Mouse (Mus musculus): ENCODE measurements at regions not wholly inside any gene's neighbourhood (a gene's known extent, or its start where the extent isn't known, plus 50 kb on each side); places are given as distances from the start of the nearest gene placed in this dataset.
"Not testable (repeated sequence)": the region's sequence is repeated elsewhere in the genome, so short reads cannot be mapped to it uniquely, and the experiment has no call there.

DNA sequence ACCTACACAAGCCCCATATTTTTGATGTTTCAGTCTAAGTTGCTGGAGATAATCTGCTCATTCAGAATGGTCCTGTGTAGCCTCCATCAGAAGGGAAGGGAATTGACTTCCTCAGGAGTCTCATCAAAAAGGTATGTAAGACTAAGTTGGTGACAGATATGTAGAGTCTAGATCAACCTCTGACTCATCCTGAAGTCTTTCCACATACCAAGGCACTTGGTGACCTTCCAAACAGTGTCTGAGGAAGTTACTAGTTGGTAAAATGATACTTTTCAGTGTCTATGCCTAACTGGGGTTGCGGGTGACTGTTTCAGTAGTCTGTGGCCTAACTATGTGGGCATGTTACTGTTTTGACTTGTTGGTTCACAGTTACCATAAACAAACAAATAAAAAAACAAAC is 133.0 kb upstream of the Plcb4 start:
- DNase-seq (ENCODE audit: low spot score): no peak

DNA sequence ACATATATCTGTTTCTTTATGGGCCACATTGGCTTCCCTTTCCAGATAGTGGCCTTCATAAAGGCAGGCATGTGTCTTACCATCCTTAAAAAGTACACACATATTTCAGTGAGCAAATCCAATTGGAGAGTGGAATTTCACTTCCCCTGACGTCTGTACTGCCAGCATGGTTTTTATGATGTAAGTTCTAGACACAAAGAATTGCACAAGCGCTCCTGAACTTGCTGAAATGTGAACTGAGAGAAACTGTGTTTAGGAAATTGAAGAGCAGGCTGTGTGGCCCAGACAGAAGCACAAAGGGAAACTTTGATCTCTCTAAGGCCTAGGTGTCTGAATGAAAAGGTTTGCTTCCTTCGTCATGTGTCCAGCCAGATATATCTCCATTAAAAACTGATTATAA is 129.2 kb upstream of the Plcb4 start:
- no peak for DNase-seq (ENCODE audit: low spot score)

DNA sequence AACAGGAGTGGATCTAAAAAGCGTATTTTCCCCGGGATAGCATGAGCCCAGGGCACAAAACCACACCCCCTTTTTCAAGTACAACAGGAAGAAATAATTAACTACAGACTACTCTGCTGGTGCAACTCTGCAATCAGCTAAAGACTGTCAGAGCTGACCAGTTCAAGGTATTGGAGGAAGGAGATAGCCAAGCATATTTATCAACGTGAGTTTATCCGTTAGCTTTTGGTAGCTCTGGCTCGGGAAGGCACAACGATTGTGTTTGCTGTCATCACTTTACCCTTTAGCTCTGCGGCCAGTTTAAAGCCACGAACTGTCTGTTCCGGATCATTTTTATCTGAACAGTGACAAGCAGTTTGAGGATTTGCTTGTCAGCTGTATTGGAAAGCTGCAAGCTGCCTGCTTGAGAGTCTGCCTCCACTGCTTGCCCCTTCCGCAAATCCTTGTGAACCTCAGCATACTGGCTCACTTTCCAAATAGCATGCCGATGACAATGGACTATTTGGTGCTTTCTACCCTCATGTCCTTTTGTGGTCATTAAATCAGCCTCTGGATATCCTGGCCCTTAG is 122.4 kb upstream of the Plcb4 start:
- no peak for DNase-seq (ENCODE audit: low spot score)

DNA sequence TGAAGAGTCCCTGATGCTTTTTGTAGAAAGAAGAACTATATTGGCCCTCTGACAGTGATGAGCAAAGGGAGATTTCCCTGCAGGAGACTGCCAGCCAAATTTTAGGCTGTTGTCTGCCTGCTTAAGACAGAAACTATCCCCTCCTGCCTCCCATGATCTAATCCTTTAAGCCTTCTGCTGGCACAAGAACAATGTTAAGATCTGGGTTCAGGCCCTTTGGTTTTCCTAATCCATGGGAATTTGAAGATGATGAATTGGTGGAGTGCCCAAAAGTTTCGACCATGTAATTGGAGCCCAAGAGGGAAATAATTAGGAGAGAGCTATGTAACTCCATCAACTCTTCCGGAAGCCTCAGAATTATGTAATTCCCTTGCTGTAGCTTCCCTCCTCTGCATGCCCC is 120.8 kb upstream of the Plcb4 start:
- DNase-seq (ENCODE audit: low spot score): no peak

DNA sequence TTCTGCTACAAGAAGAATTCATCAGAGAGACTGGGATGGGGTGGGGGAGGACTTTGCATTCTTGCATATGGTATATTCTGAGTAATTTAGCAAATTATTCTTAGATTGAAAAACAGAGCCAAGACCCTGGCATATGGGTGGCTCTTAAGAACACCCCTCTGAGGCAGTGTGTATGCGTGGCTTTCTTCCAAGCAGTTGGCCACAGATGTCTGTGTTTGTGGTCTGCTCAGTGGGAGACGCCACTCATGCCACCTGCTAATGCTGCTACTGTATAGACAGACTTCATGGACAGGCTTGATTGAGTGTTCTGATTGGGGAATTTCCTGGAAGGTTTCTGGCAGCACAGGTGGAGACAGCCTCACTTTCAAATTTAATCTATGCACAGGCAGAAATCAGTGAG is 117.8 kb upstream of the Plcb4 start:
- no peak for DNase-seq (ENCODE audit: low spot score)

DNA sequence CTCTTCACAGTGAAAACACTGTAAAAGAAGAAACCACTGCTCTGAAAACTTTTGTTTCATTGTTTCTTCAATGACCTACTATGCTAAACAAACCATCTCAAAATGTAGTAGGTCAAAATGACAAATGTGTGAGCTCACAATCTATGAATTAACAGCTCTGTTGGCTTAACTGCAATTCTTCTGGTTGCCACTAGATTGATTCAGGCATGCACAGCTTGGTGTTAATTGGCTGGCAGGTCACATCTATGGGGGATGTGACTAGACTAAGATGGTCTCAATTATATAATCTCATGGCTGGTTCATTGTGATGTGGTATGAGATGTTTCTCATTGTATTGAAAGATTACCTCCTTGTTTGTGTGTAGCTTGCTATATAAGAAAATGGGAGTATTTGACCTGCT is 116.9 kb upstream of the Plcb4 start:
- no peak for DNase-seq (ENCODE audit: low spot score)

DNA sequence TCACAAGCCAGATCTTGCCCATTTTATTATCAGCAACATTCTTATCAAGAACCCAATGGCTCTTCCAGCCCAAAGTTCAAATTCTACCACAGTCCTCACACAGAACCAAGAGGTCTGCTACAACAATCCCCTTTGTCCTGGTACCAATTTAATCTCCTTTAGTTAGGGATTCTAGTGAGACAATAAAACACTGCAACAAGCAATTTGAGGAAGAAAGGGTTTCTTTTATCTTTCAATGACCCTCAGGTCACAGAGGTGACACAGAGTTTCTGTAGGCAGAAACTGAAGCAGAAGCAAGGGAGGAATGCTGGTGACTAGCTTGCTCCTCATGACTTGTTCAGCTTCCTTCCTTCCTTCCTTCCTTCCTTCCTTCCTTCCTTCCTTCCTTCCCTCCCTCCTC is 113.9 kb upstream of the Plcb4 start:
- DNase-seq (ENCODE audit: low spot score): no peak

DNA sequence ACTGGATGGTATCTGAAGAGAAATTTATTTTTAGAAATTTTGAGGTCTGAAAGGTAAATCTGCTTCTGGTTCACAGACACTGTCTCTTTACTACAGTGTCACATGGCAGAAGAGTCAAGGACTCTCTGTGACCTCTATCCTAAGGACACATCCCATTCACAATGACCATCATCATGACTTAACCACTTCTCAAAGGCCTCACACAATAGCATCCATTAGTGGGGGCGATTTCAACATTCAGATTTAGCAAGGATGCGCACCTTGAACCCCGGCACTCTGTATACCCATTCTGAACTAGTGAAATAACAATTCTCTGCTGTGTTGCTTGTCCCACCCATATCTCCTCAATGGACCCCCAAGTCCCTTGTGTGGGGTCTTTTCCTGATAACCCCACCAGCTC is 110.8 kb upstream of the Plcb4 start:
- DNase-seq (ENCODE audit: low spot score): no peak

DNA sequence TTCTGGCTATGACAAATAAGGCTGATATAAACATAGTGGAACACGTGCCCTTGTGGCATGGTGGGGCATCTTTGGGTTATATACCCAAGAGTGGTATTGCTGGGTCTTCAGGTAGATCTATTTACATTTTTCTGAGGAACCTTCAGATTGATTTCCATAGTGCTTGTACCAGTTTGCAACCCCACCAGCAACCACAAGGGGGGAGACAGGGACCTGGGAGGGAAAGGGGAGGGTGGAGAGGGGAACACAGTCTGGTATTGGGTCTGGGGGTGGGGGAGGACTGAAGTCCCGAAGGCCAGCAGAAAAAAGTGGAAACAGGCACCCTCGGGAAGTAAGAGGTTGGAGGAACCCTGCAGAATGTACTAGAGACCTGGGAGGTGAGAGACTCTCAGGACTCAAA is 105.8 kb upstream of the Plcb4 start:
- no peak for DNase-seq (ENCODE audit: low spot score)

DNA sequence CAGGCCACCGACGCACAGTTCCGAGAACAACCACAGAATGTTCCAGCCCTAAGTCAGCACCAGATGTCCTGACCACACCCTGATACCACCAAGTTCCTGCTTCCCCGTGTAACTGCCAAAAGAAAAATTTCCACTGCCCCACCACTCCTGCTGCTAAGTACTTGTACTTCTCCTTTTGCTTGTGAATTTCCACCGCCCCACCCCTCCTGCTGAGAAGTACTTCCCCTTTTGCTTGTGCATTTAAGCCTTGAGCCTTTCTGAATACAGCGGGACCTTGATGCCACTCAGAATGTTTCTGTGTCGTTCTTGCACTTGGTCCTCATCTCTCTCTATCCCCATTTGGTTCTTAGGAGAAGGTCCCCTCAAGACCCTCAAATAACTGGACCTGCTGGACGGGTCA is 100.8 kb upstream of the Plcb4 start:
- DNase-seq (ENCODE audit: low spot score): not testable (repeated sequence)

DNA sequence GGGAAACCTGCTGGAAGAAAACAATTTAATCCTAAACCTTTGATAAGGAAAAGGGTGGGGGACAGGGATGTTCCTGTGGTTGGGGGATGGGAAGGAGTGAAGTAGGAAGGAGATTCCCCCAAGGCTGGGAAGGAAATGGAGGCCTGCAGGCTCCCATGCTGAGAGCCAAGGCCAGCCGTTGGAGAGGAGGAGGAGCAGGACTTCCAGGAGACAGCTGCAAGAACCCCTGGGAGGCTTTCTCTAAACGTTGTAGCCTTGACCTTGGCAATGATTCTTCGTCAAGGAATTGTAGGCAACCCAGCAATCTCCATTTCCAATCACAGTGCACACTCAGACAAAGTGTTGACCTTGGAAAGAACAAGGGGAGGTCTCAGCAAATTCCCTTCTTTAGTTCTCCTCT is 99.5 kb upstream of the Plcb4 start:
- peak; percentile 48 for DNase-seq (ENCODE audit: low spot score)

DNA sequence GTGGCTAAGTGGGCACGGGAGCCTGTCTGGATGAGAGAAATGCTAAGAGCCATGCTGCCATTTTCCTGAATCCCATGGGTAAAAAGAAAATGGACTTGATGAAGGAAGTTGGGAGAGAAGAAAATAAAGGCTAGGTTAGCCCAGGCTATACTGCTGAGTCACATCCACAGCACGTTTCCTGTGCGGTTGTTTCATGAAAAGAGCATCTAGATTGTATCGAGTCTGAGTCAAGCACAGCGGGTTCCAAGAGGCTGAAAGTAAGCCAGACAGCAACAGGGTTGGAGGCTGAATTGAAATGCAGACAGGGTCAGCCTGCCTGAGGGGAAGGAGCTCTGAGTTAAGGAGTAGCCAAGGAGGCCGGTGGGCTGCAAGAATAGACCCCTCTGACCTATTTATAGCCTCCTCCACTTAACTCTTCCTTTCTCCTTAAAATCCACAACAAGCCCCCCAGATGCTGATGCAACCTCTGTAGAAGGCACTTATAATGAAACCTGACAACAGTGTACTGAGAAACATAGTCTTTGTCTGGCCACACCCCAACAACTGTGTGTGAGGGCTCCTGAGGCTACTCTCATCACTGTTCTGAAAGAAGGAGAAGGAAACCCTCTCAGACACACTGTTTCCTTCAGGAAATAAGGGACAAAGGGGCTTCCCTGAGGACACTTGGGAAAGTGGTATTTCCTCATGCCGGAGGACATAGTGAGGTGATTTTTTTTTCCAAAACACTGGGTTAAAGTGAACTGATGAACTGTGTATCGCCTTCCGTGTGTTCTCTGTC is 98.7 kb upstream of the Plcb4 start:
- DNase-seq (ENCODE audit: low spot score): no peak

DNA sequence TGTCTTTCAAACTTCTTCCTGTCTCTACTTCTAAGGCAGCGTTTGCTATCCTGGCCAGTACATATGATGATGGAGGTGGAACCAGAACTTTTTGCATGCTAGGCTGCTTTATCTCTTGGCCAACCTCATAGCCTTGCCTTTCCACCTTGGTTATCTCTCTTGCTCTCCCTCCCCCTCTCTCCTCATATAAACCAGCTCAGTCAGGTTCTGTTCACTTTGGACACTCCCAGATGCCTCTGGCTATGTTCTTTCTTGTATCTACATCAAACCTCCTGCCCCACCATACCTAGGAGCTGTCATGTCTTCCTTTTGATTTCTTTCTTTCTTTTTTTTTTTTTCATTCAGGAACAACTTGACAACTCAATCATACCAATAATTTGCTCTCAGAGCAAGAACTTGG is 98.0 kb upstream of the Plcb4 start:
- no peak for DNase-seq (ENCODE audit: low spot score)

DNA sequence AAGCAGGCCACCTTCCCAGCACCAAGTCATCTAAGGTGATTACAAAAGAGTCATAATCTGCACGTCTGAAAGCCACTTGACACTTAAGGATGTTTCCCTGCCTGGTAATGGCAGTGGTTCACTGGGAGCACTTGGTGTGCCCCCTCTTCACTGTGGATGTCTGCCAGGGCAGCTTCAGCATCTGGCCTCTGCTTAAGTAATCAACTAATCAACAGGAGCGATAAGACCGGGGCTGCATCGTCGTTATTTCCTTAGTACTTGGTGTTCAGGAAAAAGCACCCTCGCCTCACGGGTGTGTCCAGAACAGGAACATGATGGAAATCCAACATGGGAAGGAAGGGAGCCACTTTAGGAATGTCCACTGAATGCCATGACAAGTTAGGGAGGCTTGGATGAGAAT is 97.1 kb upstream of the Plcb4 start:
- DNase-seq (ENCODE audit: low spot score): no peak

DNA sequence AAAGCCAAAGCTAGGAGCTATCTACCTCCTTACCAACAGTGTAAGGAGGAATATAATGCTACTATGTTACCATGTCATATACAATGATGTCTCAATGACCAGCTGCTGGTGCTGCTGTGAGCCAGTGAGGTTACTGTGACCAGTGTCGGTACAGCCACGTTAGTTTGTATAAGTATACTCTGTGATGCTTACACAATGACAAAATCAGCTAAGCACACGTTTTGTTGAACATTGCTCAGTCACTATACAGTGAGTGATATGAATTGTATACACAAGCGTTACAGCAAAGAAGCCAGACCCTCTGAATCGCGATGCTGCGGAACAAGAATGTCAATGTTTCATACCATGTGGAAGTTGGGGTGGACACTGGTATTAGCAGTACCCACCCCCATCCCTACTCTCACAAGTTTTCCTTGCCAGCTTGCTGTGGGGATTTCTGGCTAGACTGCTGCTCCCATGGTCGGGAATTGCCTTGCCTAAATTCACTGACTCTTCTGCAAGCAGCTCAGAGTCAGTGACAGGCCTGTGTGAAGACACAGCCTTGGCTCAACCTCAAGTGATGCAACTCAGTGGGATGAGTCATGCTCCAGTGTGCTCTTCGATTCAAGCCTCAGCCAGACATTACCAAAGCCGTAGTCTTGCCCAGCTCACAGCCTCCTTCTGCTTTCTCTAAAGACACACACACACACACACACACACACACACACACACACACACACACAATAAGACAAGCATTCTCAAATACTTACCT is 96.5 kb upstream of the Plcb4 start:
- no peak for DNase-seq (ENCODE audit: low spot score)

DNA sequence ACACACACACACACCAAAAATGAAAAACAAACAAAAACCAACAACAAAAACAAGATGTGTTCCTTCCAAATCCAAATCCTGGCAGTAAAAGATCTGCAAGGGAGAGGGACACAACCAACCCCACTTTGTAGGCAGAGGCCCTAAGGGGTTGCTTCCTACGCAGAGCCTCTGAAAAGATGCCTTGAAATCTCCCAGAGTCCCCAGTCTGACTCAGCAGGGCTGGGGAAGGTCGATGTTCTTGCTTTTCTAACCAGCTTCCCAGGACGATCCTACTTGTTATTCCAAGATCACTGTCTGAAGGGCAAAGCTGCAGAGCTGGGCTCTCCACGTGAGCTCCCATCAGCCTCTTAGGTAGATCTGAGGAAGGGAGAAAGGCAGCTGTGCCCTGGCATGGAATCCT is 94.6 kb upstream of the Plcb4 start:
- DNase-seq (ENCODE audit: low spot score): no peak

DNA sequence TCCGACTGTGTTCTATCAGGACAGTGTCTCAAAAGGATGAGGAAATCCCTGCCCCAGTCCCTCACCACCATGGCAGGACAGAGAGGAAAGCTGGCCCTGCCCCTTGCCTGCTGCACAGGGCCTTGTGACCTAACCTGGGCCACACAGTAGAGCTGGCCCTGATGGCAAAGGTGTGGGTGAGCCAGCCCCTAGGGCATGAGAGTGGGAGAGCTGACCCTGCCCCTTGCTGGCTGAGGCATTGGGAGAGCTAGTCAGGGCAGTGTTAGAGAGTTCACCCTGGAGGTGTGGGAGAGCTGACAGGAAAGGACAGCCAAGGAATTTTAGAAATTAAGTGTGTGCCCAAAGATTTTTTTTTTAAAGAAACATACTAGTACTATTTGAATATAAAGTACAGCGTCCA is 90.5 kb upstream of the Plcb4 start:
- DNase-seq (ENCODE audit: low spot score): no peak

DNA sequence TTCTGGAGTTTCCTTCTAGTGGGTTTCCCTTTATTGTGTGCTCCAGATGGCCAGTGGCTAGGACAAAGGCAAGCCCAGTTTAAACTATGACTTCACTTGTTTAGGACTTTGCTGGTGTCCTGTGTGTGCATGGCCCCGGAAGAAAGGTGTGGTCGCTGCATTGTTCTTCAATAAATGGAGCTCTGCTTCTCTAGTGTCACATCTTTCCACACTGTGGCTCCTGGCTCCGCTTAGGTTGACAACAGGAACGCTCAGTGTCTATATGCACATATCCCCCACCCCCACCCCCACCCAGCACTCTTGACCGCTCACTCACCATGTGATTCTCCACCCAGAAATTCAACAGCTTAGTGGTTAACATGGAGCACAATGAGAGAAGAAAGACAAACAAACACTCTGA is 87.2 kb upstream of the Plcb4 start:
- DNase-seq (ENCODE audit: low spot score): no peak

DNA sequence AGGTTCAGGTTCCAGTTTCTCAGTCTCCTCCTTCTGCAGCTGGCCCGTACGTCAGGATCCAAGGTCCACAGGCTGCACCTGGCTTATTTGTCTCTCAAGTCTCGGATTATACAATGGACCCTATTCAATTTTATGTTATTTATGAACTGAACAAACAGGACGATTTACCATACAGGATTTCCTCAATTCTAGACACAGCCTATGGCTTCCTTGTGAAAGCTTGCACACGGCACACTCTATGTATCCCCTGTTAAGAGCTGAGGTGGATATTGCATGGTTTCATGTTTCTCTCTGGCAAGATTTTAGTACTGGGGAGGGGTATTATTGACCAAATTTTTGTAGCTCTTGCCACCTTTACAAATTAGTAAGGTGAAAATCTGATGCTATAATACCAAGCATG is 81.6 kb upstream of the Plcb4 start:
- DNase-seq (ENCODE audit: low spot score): no peak

DNA sequence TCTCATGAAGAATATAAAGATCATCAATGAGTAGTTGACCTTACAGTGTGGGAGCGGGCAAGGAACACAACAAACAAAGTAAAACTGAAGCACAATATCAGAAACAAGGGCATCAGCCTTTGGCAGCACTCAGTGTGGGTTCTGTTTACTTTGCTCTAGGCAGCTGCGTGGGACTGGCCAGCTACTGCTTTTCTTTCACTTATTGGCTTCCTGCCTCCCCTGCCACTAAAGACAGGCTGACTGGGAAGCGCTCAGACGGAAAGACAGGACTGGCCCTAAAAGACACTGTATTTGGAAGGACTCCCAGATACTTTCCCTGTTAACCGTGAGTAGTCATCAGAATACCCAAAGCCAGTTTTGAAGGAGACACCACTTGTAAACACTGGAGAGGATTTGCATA is 80.7 kb upstream of the Plcb4 start:
- no peak for DNase-seq (ENCODE audit: low spot score)

DNA sequence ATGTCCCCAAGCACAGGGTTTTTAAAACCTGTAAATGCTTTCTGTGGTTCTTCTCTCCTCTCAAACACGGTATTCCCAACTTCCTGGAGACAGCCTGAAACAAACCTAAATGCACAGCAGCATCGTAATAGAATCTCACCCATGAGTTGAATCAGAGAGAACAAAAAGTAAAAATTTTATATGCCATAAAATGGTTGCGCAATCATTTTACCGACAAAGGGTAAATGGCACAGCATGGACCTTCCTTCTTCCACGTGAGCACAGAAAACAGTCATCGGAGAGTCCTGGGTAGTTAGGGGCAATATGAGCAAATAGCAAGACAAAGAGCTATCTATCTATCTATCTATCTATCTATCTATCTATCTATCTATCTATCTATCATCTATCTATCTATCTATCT is 79.3 kb upstream of the Plcb4 start:
- no peak for DNase-seq (ENCODE audit: low spot score)

DNA sequence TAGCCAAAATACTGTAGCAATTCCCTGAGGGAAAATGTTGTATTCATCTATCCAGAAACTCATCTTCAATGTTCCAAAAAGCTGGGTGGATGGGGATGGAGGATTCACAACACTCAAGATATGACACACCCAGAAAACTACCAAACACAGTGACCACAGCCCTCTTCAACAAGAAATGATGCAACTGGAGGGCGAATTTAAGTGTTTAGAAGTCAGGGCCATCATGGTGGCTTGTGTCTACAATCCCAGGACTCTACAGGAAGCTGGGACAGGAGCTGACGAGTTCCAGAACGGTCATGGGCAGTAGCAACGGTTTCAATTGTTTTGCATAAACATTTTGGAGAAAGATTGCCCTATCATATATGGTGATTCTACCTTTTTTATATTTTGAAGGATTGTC is 78.8 kb upstream of the Plcb4 start:
- DNase-seq (ENCODE audit: low spot score): no peak

DNA sequence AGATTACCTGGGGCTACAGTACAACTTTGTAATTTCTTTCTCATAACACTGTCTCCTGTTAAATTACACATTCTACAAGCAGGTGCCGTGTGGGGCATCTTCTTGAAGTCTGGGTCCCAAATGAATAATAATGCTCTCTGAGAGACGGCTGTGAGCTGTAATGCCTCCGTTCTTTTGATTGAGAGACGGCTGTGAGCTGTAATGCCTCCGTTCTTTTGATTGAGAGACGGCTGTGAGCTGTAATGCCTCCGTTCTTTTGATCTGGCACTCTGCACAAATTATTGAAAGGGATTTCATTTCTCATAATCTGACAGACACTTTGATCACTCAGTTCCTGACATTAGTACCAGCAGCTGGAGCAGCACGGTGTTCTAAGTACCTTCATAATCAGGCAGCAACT is 76.5 kb upstream of the Plcb4 start:
- DNase-seq (ENCODE audit: low spot score): no peak

DNA sequence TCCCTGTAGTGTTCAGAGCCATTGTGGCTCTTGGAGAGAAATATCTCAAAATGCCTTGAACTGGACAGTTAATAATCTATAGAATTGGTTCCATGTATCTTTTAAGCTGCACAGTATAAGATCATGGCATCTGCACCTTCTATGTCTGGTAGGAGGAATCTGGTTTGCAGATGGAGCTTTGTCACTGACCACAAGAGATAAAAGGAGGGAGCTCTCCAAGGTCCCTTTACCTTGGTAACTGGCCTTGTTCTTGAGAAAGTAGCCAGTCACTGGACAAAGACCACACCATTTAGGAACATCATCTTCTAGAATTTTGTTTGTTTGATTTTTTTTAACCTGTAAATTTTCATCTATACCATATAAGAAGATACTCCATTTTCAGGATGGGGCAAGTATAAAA is 52.5 kb upstream of the Plcb4 start:
- no peak for DNase-seq (ENCODE audit: low spot score)
